Mouse (Mus musculus): ENCODE measurements around the gene Ocln.

- TF ChIP-seq TAL1 (IDR thresholded peaks at IDR 0.05; ENCODE audit: low read length) = no peak
- TF ChIP-seq GATA1 (IDR thresholded peaks at IDR 0.05; ENCODE audit: low read length) = no peak
Measured at GRCm38 (mm10) chr13:100553042-100553437, 522 bp upstream of the Ocln start.

Measured in erythroblast, embryonic 14.5 days (primary cell).